Mouse (Mus musculus) stomach, adult 2 months (tissue): ENCODE measurements around the gene Ssty2. TPM values are rescaled to one million over a fixed set of nuclear protein-coding genes. Genes with fewer than 3 reads are reported as not detected.

ENCODE experiments used
- polyA plus RNA-seq: library from polyadenylated mRNA; depleted of rRNA; stranded (reverse); fragments of >200 nt; gene quantifications from 2 replicates; pipeline ENCODE4 v1.2.3, GENCODE M21; 2012; rRNA removed

Ssty2 gene
- not detected in 2 replicates for polyA plus RNA-seq

GRCm38 (mm10) chrY:67047972-67048371 is at the start of gene Ssty2:
Ssty2 (minus strand) TSS chrY:67048072.

